Mouse (Mus musculus) liver, embryonic 15.5 days (tissue): ENCODE results near the gene Ppp4c. TPM values are rescaled to one million over a fixed set of nuclear protein-coding genes. Genes with fewer than 3 reads are reported as not detected.
"Not testable (repeated sequence)": the region's sequence is repeated elsewhere in the genome, so short reads cannot be mapped to it uniquely, and the experiment has no call there.

Experiments
- ATAC-seq: fragments of 200-750 bp; cut with Nextera tagmentation; 2 replicates; pipeline ENCODE4 v1.8.0; 2017; ENCODE audit warnings: moderate number of reproducible peaks, mild to moderate bottlenecking, moderate library complexity; ENCODE audit not compliant: insufficient read depth
- H3K27ac ChIP-seq: fragments of 300-500 bp; sonication (generic); replicated peaks from 2 replicates; pipeline ENCODE4 v1.5.1; 2015; ENCODE audit warnings: mild to moderate bottlenecking, inconsistent platforms
- H3K27me3 ChIP-seq: fragments of 300-500 bp; sonication (generic); 2 replicates; pipeline ENCODE4 v1.6.1; 2015; ENCODE audit warnings: mild to moderate bottlenecking, inconsistent platforms
- H3K36me3 ChIP-seq: fragments of 300-500 bp; sonication (generic); replicated peaks from 2 replicates; pipeline ENCODE4 v1.6.1; 2015; ENCODE audit warnings: moderate library complexity, mild to moderate bottlenecking, inconsistent platforms
- H3K4me1 ChIP-seq: fragments of 300-500 bp; sonication (generic); replicated peaks from 2 replicates; pipeline ENCODE4 v1.6.1; 2015; ENCODE audit warnings: inconsistent platforms
- H3K4me2 ChIP-seq: fragments of 300-500 bp; sonication (generic); 2 replicates; pipeline ENCODE4 v1.6.1; 2015; ENCODE audit warnings: moderate library complexity, mild to moderate bottlenecking, inconsistent platforms
- H3K4me3 ChIP-seq: fragments of 300-500 bp; sonication (generic); replicated peaks from 2 replicates; pipeline ENCODE4 v1.5.1; 2015; ENCODE audit warnings: mild to moderate bottlenecking, inconsistent platforms
- H3K9ac ChIP-seq: fragments of 300-500 bp; sonication (generic); 2 replicates; pipeline ENCODE4 v1.6.1; 2015; ENCODE audit warnings: moderate library complexity, mild to moderate bottlenecking, inconsistent platforms
- H3K9me3 ChIP-seq: fragments of 300-500 bp; sonication (generic); replicated peaks from 2 replicates; pipeline ENCODE4 v1.6.1; 2016; ENCODE audit warnings: inconsistent platforms
- WGBS: fragments of 180-500 bp; shearing (Covaris S2); methylation state at CpG from one replicate; pipeline ENCODE4 v1.1.7; 2015; ENCODE audit warnings: mixed read lengths; ENCODE audit not compliant: insufficient replicate concordance; 5-methylcytosine and 5-hydroxymethylcytosine counted together
- polyA plus RNA-seq: library from polyadenylated mRNA; unstranded; fragments of >200 nt; fragmentation: Nextera tagmentation; extraction: Ambion mirVana; gene quantifications from 2 replicates; pipeline ENCODE4 v1.2.1, GENCODE M21; 2015

Gene Ppp4c
- polyA plus RNA-seq, 1 experiment from 2014 or later = 107 TPM

DNA sequence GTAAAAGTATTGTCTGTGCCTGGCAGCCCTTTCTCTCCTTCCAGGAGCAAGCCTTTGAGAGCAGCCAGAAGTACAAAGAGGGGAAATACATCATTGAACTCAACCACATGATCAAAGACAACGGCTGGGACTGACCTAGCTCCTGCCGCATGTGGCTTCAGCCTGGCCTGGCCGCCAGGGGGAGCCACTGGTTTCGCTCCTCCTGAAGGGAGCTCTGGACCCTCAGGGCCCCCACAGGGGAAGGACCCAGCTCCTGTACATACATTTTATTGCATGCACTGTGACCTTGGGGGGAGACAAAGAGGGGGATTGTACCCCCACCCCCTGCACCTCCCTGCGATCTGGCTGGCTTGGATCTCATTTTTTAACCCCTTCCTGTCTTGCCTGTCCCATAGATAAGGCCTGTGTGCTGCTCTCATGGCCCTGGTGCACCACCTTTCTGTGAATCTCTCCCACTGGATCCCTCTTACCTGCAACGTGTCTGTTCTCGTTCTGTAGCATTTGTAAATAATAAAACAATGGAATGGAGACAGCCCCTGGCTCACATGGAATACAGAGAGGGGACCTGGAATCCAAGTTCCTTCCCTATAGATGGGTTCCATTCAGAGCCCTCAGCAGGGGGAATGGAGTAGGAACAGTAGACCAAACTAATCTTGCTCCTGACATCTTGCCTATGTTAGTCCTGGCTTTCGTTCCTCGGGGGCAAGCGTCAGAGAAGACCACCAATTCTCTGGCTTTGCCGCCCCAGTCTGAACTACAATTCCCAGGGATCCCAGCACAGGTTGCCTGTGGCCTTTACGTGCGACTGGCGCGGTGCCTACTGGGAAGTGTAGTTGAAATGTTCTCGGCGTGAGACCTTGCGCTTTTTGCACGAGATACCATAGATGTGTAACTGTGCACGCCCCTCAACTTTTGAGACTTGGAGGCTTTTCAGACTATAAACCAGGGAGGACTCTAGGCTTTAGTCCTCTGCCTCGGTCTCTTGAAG is 12.0 kb downstream of the Ppp4c start:
- ATAC-seq = peak; percentile 13; the same call in 1 of the 2 replicates

DNA sequence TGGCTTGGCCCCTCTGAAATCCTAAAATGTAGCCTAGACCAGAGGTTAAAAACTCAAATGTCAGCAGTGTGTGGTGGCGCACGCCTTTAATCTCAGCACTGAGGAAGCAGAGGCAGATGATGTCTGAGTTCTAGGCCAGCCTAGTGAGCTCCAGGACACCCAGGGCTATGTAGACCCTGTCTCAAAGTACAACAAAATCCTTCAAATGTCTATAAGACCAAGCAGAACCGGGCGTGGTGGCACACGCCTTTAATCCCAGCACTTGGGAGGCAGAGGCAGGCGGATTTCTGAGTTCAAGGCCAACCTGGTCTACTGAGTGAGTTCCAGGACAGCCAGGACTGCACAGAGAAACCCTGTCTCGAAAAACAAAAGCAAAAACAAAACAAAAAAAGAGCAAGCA is 13.2 kb downstream of the Ppp4c start:
- H3K9ac ChIP-seq, ATAC-seq, H3K27ac ChIP-seq, H3K4me2 ChIP-seq, H3K27me3 ChIP-seq, H3K4me3 ChIP-seq, H3K9me3 ChIP-seq: not testable (repeated sequence)
- 79% methylated on average over 7 of the region's 7 CpGs for WGBS
- Histone ChIP-seq H3K36me3 (peaks cover 30% of the 10 kb centered on the region), H3K4me1 (peaks cover 84% of the 10 kb centered on the region)

More for the DNA sequence above, 12.0 kb downstream of the Ppp4c start:
- H3K9ac ChIP-seq = peak overlapping the region; percentile 50
- no peaks in the 10 kb centered on the region for H3K27me3 ChIP-seq
- WGBS = under 1% methylated on average over 21 of the region's 21 CpGs
- H3K4me2 ChIP-seq = peak overlapping the region; percentile 86
- H3K36me3 ChIP-seq = peaks cover 42% of the 10 kb centered on the region
- H3K4me1 ChIP-seq = peaks cover 73% of the 10 kb centered on the region
- peak overlapping the region; percentile 48; the same call in 1 of the 2 replicates for H3K27ac ChIP-seq
- peak overlapping the region; percentile 55 for H3K4me3 ChIP-seq
- no peaks in the 10 kb centered on the region for H3K9me3 ChIP-seq

DNA sequence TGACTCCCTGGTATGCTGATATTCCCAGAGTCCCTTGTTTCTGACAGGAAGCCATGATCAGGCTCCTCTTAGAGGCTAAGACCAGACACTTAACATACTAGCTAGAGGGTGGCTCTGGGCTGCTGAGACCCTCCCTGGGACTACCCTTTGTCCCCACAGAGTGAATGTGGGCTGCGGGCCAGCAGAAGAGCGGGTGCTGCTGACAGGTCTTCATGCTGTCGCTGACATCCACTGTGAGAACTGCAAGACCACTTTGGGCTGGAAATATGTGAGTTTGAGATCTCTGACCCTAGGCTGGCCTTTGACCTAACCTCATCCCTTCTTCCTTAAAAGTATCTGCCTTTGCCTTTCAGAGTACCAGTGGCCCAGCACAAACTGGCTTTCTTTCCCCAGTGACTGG is 14.1 kb downstream of the Ppp4c start:
- 97% methylated on average over 3 of the region's 3 CpGs for WGBS
- peak overlapping the region; percentile 93 for H3K4me2 ChIP-seq
- H3K36me3 ChIP-seq = peaks cover 26% of the 10 kb centered on the region
- peaks cover 92% of the 10 kb centered on the region for H3K4me1 ChIP-seq
- peak overlapping the region; percentile 87 for H3K4me3 ChIP-seq
- no peak for ATAC-seq
- 0 out of 2 replicates have a peak overlapping the region, but pooled peaks have one; percentile 1 for H3K27ac ChIP-seq
- H3K9ac ChIP-seq = peak overlapping the region; percentile 100; the same call in 1 of the 2 replicates
- H3K27me3 ChIP-seq = no peaks in the 10 kb centered on the region
- no peaks in the 10 kb centered on the region for H3K9me3 ChIP-seq

DNA sequence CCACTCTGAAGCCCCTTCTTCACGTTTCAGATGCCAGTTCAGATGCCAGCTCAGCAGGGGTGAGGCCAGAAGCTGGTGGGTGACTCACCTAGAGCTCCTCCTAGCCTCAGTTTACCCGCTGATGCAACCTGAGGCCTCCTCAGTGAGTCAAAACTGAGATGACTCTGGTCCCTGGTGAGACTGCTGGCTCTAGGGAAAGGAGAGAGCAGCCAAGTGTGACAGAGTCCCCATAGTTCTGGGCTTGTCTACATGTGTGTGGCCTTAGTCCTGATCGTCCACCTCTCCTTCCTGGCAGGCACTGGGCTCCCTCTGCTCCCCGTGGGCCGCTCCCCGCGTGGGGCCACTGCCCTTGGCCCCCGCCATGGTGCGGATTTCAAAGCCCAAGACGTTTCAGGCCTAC is 14.8 kb downstream of the Ppp4c start:
- no peak for ATAC-seq
- peak overlapping the region; percentile 87 for H3K4me3 ChIP-seq
- H3K36me3 ChIP-seq = peaks cover 22% of the 10 kb centered on the region
- H3K4me2 ChIP-seq = peak overlapping the region; percentile 93
- H3K4me1 ChIP-seq = peaks cover 85% of the 10 kb centered on the region
- no peaks in the 10 kb centered on the region for H3K9me3 ChIP-seq
- H3K27ac ChIP-seq = peak overlapping the region; percentile 97
- H3K27me3 ChIP-seq = no peaks in the 10 kb centered on the region
- WGBS = 66% methylated on average over 10 of the region's 10 CpGs
- H3K9ac ChIP-seq = peak overlapping the region; percentile 100

DNA sequence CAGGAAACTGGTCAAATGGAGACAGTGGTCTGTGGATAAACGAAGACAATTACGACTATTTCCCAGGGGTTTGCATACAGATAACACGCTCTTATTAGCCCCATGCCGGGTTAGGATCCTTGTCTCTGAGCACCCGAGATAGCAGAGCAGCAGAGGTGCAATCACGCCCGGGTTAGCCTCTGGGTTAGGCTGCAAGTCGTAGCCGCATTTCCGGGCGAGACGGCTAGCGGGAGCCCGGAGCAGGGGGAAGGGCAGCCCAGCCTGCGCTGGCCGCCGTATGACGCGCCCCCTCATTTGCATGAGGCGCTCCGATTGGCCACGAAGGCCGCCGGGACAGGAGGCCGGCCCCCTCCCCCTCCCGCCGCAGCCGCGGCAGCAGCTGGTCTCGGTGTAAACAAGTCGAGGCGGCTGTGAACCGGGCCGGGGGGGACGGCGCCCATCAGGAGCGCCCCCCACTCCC is 15.7 kb downstream of the Ppp4c start, which contains the start of gene Ypel3:
Ypel3 (plus strand) TSS at position 358 of the 460 bp plus-strand sequence.
- Histone ChIP-seq H3K4me1 (peaks cover 77% of the 10 kb centered on the region), H3K4me2 (peak within 1 kb of the TSS; percentile 93), H3K9ac (peak within 1 kb of the TSS; percentile 100), H3K27ac (peak within 1 kb of the TSS; percentile 97), H3K9me3 (no peaks in the 10 kb centered on the region), H3K4me3 (peak within 1 kb of the TSS; percentile 87), H3K27me3 (no peaks in the 10 kb centered on the region), H3K36me3 (peaks cover 22% of the 10 kb centered on the region)
- under 1% methylated on average over 36 of the region's 37 CpGs for WGBS
- peak; percentile 91 for ATAC-seq

DNA sequence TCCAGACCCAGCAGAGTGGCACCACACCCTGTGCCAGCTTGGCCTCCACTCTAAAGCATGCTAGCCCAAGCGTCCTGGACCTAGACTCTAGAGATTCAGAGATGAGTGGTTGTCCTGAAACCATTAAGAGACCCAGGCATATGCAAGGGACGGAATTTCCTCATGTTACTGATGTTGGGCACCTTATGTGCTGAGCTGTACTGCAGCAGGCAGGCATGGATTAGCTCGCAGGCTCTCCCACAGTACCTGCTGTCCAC is 16.4 kb downstream of the Ppp4c start:
- no peak for ATAC-seq
- Histone ChIP-seq H3K4me1 (peaks cover 74% of the 10 kb centered on the region), H3K36me3 (peaks cover 25% of the 10 kb centered on the region), H3K9me3 (no peaks in the 10 kb centered on the region), H3K27me3 (no peaks in the 10 kb centered on the region), H3K4me2 (peak overlapping the region; percentile 93), H3K4me3 (peak overlapping the region; percentile 87; the same call in 1 of the 2 replicates), H3K9ac (no peak overlapping the region), H3K27ac (peak overlapping the region; percentile 87)
- WGBS = 69% methylated on average over 3 of the region's 3 CpGs

DNA sequence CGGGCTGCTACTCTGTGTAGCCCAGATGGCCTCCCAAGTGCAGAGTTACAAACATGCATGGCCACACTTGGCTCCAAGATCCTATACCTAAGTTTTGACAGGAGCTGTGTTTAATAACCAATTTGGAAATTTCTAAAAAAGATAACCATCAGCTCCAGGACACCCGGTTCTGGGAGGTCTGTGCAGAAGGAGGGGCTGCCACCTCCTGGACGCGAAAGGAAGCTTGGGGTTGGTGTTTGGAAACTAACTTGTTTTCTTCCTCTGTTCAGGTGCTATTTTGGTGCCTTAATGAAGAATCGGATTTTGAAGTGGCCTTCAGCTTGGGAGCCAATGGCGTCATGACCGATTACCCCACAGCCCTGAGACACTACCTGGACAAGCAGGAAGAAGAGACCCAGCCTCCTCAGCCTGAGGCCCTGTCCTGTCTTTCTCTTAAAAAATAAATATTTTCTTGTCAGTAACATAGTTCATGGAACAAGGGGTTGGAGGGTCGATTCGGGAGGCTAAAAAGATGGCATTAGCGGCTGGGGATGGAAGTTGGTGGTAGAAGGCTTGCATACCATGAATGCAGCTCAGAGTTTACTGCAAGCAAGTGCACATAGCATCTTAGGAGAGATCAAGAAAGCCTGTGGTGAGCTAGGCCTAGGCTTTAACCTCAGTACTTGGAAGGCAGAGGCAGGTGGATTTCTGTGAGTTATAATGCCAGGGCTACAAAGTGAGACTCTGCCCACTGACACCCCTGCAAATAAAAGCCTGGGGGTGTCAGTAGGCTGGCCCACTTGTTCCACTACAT is 16.9 kb downstream of the Ppp4c start:
- ATAC-seq = no peak
- 69% methylated on average over 10 of the region's 10 CpGs for WGBS
- no peaks in the 10 kb centered on the region for H3K9me3 ChIP-seq

DNA sequence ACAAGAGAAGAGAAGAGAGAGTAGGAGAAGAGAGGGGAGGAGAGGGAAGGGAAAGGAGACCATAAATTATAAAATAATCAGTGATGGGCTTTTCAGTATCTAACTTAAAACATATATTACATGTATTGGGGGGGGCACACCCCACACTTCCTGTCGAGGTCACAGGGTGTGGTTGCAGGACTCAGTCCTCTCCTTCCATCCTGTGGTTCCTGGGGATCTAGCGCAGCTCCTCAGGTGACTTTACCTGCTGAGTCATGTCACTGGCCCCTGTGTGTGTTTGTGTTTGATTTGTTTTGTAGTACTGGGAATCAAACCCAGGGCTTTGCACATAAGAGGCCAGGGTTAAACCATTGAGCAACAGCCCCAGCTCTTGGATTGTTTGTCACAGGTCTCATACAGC is 17.8 kb downstream of the Ppp4c start:
- no peaks in the 10 kb centered on the region for H3K9me3 ChIP-seq
- H3K4me2 ChIP-seq = no peak overlapping the region
- peaks cover 62% of the 10 kb centered on the region for H3K4me1 ChIP-seq
- 34% methylated on average over 2 of the region's 2 CpGs for WGBS
- H3K4me3 ChIP-seq = no peak overlapping the region
- H3K36me3 ChIP-seq = peaks cover 22% of the 10 kb centered on the region
- ATAC-seq = no peak
- H3K9ac ChIP-seq = no peak overlapping the region
- H3K27ac ChIP-seq = 0 out of 2 replicates have a peak overlapping the region, but pooled peaks have one; percentile 39
- H3K27me3 ChIP-seq = no peaks in the 10 kb centered on the region

More for the DNA sequence above, 16.9 kb downstream of the Ppp4c start:
- no peaks in the 10 kb centered on the region for H3K27me3 ChIP-seq
- H3K4me1 ChIP-seq = peaks cover 71% of the 10 kb centered on the region
- no peak overlapping the region for H3K9ac ChIP-seq
- H3K4me2 ChIP-seq = peak overlapping the region; percentile 93
- H3K27ac ChIP-seq = 0 out of 2 replicates have a peak overlapping the region, but pooled peaks have one; percentile 39
- H3K4me3 ChIP-seq = no peak overlapping the region
- peaks cover 25% of the 10 kb centered on the region for H3K36me3 ChIP-seq

DNA sequence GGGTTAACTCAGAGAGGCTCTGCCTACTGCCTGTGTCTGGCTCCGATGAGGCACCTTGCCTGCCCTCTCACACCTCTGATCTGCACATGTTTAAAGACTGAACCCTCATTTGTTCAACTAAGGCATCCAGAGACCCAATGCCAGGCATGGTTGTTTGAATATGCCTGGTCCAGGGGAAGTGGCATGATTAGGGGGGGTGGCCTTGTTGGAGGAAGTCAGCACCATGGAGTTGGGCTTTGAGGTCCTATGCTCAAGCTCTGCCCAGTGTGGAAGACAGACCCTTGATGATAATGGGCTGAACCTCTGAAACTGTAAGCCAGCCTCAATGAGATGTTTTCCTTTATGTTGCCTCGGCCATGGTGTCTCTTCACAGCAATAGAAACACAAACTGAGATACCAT is 18.9 kb downstream of the Ppp4c start:
- no peak overlapping the region for H3K4me3 ChIP-seq
- no peak overlapping the region for H3K27ac ChIP-seq
- H3K4me2 ChIP-seq = no peak overlapping the region
- no peak overlapping the region for H3K9ac ChIP-seq
- ATAC-seq = no peak
- peaks cover 23% of the 10 kb centered on the region for H3K36me3 ChIP-seq
- H3K4me1 ChIP-seq = peaks cover 53% of the 10 kb centered on the region
- H3K9me3 ChIP-seq = no peaks in the 10 kb centered on the region
- H3K27me3 ChIP-seq = no peaks in the 10 kb centered on the region
- WGBS = 60% methylated on average over 2 of the region's 2 CpGs

DNA sequence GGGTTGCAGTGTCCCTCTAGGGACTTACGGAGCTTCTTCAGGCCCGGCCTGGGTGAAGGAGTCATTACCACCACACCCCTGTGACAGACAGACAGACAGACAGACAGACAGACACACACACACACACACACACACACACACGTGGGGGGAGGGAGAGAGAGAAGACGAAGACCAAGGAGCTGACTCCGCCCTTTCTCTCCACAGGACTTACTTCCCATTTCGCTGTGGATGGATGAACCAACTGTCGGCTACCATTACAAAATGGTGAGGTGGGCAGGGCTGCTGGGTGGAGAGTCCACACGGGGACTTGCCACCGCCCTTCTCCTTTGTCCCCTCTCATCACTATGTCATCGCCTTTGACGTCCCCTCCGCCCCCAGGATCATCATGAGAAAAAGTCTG is 21.5 kb downstream of the Ppp4c start:
- no peak overlapping the region for H3K9ac ChIP-seq
- ATAC-seq = no peak
- no peak overlapping the region for H3K4me3 ChIP-seq
- H3K4me1 ChIP-seq = peaks cover 38% of the 10 kb centered on the region
- H3K27me3 ChIP-seq = no peaks in the 10 kb centered on the region
- WGBS = 57% methylated on average over 12 of the region's 12 CpGs
- H3K9me3 ChIP-seq = no peaks in the 10 kb centered on the region
- H3K4me2 ChIP-seq = no peak overlapping the region
- peaks cover 41% of the 10 kb centered on the region for H3K36me3 ChIP-seq
- H3K27ac ChIP-seq = no peak overlapping the region

DNA sequence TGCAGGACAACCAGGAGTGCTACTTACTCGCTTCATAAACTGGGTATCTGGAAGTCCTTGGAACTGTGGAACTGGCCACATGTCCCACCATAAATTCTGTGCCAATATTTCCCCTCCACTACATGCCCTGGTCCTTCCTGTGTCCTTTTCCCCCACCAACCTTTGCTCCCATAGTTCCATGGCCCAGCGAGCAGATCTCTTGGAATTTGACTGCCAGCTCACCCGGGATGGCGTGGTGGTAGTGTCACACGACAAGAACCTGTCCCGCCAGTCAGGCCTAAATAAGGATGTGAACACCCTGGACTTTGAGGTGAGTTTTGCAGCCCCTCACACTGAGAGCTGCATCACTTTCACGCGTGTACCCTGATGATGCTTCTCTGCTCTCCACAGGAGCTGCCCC is 25.3 kb downstream of the Ppp4c start:
- Histone ChIP-seq H3K27ac (no peak overlapping the region), H3K27me3 (no peaks in the 10 kb centered on the region), H3K9me3 (no peaks in the 10 kb centered on the region), H3K4me2 (no peak overlapping the region), H3K4me3 (no peak overlapping the region), H3K9ac (no peak overlapping the region), H3K36me3 (peaks cover 68% of the 10 kb centered on the region), H3K4me1 (peaks cover 43% of the 10 kb centered on the region)
- WGBS = 84% methylated on average over 8 of the region's 8 CpGs
- no peak for ATAC-seq
